Mouse (Mus musculus) lung, adult 2 months (tissue): Measurements from ENCODE around the gene Lrrc72. TPM values are rescaled to one million over a fixed set of nuclear protein-coding genes. Genes with fewer than 3 reads are reported as not detected.

Experiments
- DNase-seq: peaks from one replicate; pipeline ENCODE4 v3.0.0; 2022
- H3K4me1 ChIP-seq: fragments of 200-500 bp; 2 replicates; pipeline ENCODE4 v1.6.1; 2011; ENCODE audit warnings: low read length; ENCODE audit not compliant: control insufficient read depth, insufficient read depth
- H3K4me3 ChIP-seq: fragments of 200-500 bp; replicated peaks from 2 replicates; pipeline ENCODE3; 2011; ENCODE audit warnings: low read depth, mild to moderate bottlenecking, control low read depth, low read length; ENCODE audit errors: extremely low read depth
- CTCF ChIP-seq: fragments of 200-500 bp; IDR thresholded peaks from 2 replicates; pipeline ENCODE4 v1.5.1; 2011; ENCODE audit warnings: mild to moderate bottlenecking, low read length, control low read depth; ENCODE audit not compliant: insufficient read depth
- POLR2A ChIP-seq: fragments of 200-500 bp; IDR thresholded peaks from 2 replicates; pipeline ENCODE4 v1.6.1; 2011; ENCODE audit warnings: low read depth, mild to moderate bottlenecking, control low read depth, low read length, borderline replicate concordance; ENCODE audit errors: extremely low read depth
- WGBS: fragments of 180-500 bp; shearing (Covaris S2); methylation state at CpG from one replicate; pipeline ENCODE4 v1.1.7; 2018; 5-methylcytosine and 5-hydroxymethylcytosine counted together
- polyA plus RNA-seq: library from polyadenylated mRNA; depleted of rRNA; stranded (reverse); fragments of >200 nt; gene quantifications from 2 replicates; pipeline ENCODE4 v1.2.3, GENCODE M21; 2012; rRNA removed

Lrrc72 gene
- polyA plus RNA-seq = not detected in 2 replicates

- DNase-seq = no peak
- Histone ChIP-seq H3K4me3 (no peak within 1 kb of the TSS), H3K4me1 (no peaks in the 10 kb centered on the region)
- TF ChIP-seq POLR2A (no peak), CTCF (no peak)
- 89% methylated on average over 9 of the region's 9 CpGs for WGBS
These were observed at the start of gene Lrrc72 for GRCm38 (mm10) chr12:36253298-36253697. Gene Lrrc72 (minus strand): TSS chr12:36253398.

- Histone ChIP-seq H3K4me1 (no peaks in the 10 kb centered on the region), H3K4me3 (no peak overlapping the region)
- TF ChIP-seq CTCF (no peak), POLR2A (no peak)
- DNase-seq = no peak
- WGBS = 69% methylated on average over 12 of the region's 12 CpGs
These were observed 49.1 kb upstream of the Lrrc72 start for GRCm38 (mm10) chr12:36302326-36302725.

- TF ChIP-seq POLR2A (no peak), CTCF (no peak)
- H3K4me1 ChIP-seq = no peaks in the 10 kb centered on the region
- DNase-seq = no peak
- no peak overlapping the region for H3K4me3 ChIP-seq
- 82% methylated on average over 6 of the region's 6 CpGs for WGBS
These were observed 38.1 kb upstream of the Lrrc72 start for GRCm38 (mm10) chr12:36291346-36291745.

- Histone ChIP-seq H3K4me3 (no peak overlapping the region), H3K4me1 (no peaks in the 10 kb centered on the region)
- WGBS = 74% methylated on average over 4 of the region's 4 CpGs
- TF ChIP-seq CTCF = no peak
- no peak for TF ChIP-seq POLR2A
- DNase-seq = no peak
These were observed 37.3 kb upstream of the Lrrc72 start for GRCm38 (mm10) chr12:36290465-36290864.

GRCm38 (mm10) chr12:36289634-36290033 lies 36.4 kb upstream of the Lrrc72 start:
- DNase-seq = no peak
- no peak for TF ChIP-seq POLR2A
- no peak overlapping the region for H3K4me3 ChIP-seq

GRCm38 (mm10) chr12:36274823-36275222 lies 21.6 kb upstream of the Lrrc72 start:
- TF ChIP-seq CTCF (no peak), POLR2A (no peak)
- DNase-seq = no peak
- 62% methylated on average over 3 of the region's 3 CpGs for WGBS
- H3K4me3 ChIP-seq = no peak overlapping the region
- no peaks in the 10 kb centered on the region for H3K4me1 ChIP-seq

More at GRCm38 (mm10) chr12:36289634-36290033, 36.4 kb upstream of the Lrrc72 start:
- WGBS = 79% methylated on average over 8 of the region's 8 CpGs
- H3K4me1 ChIP-seq = no peaks in the 10 kb centered on the region

GRCm38 (mm10) chr12:36267670-36268246 lies 14.6 kb upstream of the Lrrc72 start:
- TF ChIP-seq POLR2A (no peak), CTCF (no peak)

GRCm38 (mm10) chr12:36262116-36262721 lies 9.0 kb upstream of the Lrrc72 start:
- TF ChIP-seq POLR2A (no peak), CTCF (no peak)
- no peak for DNase-seq
- H3K4me3 ChIP-seq = no peak overlapping the region
- H3K4me1 ChIP-seq = no peaks in the 10 kb centered on the region
- 41% methylated on average over 11 of the region's 11 CpGs for WGBS

More at GRCm38 (mm10) chr12:36267670-36268246, 14.6 kb upstream of the Lrrc72 start:
- no peak overlapping the region for H3K4me3 ChIP-seq
- DNase-seq = no peak
- WGBS = 85% methylated on average over 8 of the region's 8 CpGs
- no peaks in the 10 kb centered on the region for H3K4me1 ChIP-seq

GRCm38 (mm10) chr12:36255413-36255812 lies 2.2 kb upstream of the Lrrc72 start:
- TF ChIP-seq CTCF = no peak
- TF ChIP-seq POLR2A = no peak
- Histone ChIP-seq H3K4me1 (no peaks in the 10 kb centered on the region), H3K4me3 (no peak overlapping the region)
- WGBS = 40% methylated on average over 5 of the region's 5 CpGs
- no peak for DNase-seq

- WGBS = 81% methylated on average over 3 of the region's 3 CpGs
- no peak overlapping the region for H3K4me3 ChIP-seq
- TF ChIP-seq POLR2A = no peak
- no peak for TF ChIP-seq CTCF
- DNase-seq = no peak
- no peaks in the 10 kb centered on the region for H3K4me1 ChIP-seq
These were observed 12.0 kb downstream of the Lrrc72 start for GRCm38 (mm10) chr12:36241171-36241570.
